Mouse (Mus musculus) cerebellum, adult (tissue): ENCODE measurements around the gene Usp9x.

Source experiments
- ATAC-seq: cut with Nextera tagmentation; 2 replicates; pipeline ENCODE4 v1.9.2; 2017; ENCODE audit warnings: mild to moderate bottlenecking, moderate library complexity, mixed read lengths; ENCODE audit not compliant: insufficient number of reproducible peaks, low FRiP score, low TSS enrichment

Gene Usp9x

GRCm38 (mm10) chrX:13071776-13072460 is 620 bp downstream of the Usp9x start:
- peak; percentile 45 for ATAC-seq

GRCm38 (mm10) chrX:13072461-13072982 is 1.2 kb downstream of the Usp9x start:
- 0 out of 2 replicates have a peak, but pooled peaks have one; percentile 8 for ATAC-seq

- no peak for ATAC-seq
These were observed 14.3 kb downstream of the Usp9x start for GRCm38 (mm10) chrX:13085621-13086020.

- no peak for ATAC-seq
These were observed 25.7 kb downstream of the Usp9x start for GRCm38 (mm10) chrX:13096985-13097384.

GRCm38 (mm10) chrX:13206514-13206913 is 135.2 kb downstream of the Usp9x start:
- ATAC-seq: no peak

- peak; percentile 89 for ATAC-seq
These were observed 136.4 kb downstream of the Usp9x start for GRCm38 (mm10) chrX:13207512-13208341.

GRCm38 (mm10) chrX:13208404-13208803 is 137.1 kb downstream of the Usp9x start:
- ATAC-seq: no peak

- ATAC-seq: no peak
These were observed 143.0 kb downstream of the Usp9x start for GRCm38 (mm10) chrX:13214275-13214674.
